Mouse (Mus musculus) intestine, embryonic 16.5 days (tissue): Measurements from ENCODE around the gene Ddx52. TPM values are rescaled to one million over a fixed set of nuclear protein-coding genes. Genes with fewer than 3 reads are reported as not detected.

ENCODE experiments used
- ATAC-seq: fragments of 200-750 bp; cut with Nextera tagmentation; 2 replicates; pipeline ENCODE4 v1.8.0; 2017; ENCODE audit warnings: moderate TSS enrichment, moderate library complexity
- H3K27ac ChIP-seq: fragments of 300-500 bp; sonication (generic); 2 replicates; pipeline ENCODE4 v1.5.1; 2014; ENCODE audit warnings: mild to moderate bottlenecking, low read length
- H3K27me3 ChIP-seq: fragments of 300-500 bp; sonication (generic); replicated peaks from 2 replicates; pipeline ENCODE4 v1.6.1; 2014; ENCODE audit warnings: low read length, control low read depth, mixed read lengths; ENCODE audit not compliant: control insufficient read depth, insufficient read depth
- H3K36me3 ChIP-seq: fragments of 300-500 bp; sonication (generic); 2 replicates; pipeline ENCODE4 v1.6.1; 2014; ENCODE audit warnings: low read length, control low read depth; ENCODE audit not compliant: control insufficient read depth, insufficient read depth
- H3K4me1 ChIP-seq: fragments of 300-500 bp; sonication (generic); 2 replicates; pipeline ENCODE4 v1.6.1; 2014; ENCODE audit warnings: low read length, control low read depth, mixed read lengths; ENCODE audit not compliant: control insufficient read depth, insufficient read depth
- H3K4me2 ChIP-seq: fragments of 300-500 bp; sonication (generic); 2 replicates; pipeline ENCODE4 v1.6.1; 2014; ENCODE audit warnings: low read depth, low read length, control low read depth
- H3K4me3 ChIP-seq: fragments of 300-500 bp; sonication (generic); 2 replicates; pipeline ENCODE4 v1.5.1; 2014; ENCODE audit warnings: mild to moderate bottlenecking, low read length
- H3K9ac ChIP-seq: fragments of 300-500 bp; sonication (generic); 2 replicates; pipeline ENCODE4 v1.6.1; 2014; ENCODE audit warnings: low read depth, low read length
- H3K9me3 ChIP-seq: fragments of 300-500 bp; sonication (generic); 2 replicates; pipeline ENCODE4 v1.6.1; 2016; ENCODE audit warnings: low read length, control low read depth; ENCODE audit not compliant: control insufficient read depth
- WGBS: fragments of 180-500 bp; shearing (Covaris S2); extraction: QIAGEN DNeasy Blood & Tissue Kit; methylation state at CpG from one replicate; pipeline ENCODE4 v1.1.7; 2014; 5-methylcytosine and 5-hydroxymethylcytosine counted together
- polyA plus RNA-seq: library from polyadenylated mRNA; unstranded; fragments of >200 nt; fragmentation: Nextera tagmentation; extraction: Ambion mirVana; gene quantifications from 2 replicates; pipeline ENCODE4 v1.2.1, GENCODE M21; 2015

Ddx52 gene
- polyA plus RNA-seq, 1 experiment from 2014 or later: 23.8 TPM

DNA sequence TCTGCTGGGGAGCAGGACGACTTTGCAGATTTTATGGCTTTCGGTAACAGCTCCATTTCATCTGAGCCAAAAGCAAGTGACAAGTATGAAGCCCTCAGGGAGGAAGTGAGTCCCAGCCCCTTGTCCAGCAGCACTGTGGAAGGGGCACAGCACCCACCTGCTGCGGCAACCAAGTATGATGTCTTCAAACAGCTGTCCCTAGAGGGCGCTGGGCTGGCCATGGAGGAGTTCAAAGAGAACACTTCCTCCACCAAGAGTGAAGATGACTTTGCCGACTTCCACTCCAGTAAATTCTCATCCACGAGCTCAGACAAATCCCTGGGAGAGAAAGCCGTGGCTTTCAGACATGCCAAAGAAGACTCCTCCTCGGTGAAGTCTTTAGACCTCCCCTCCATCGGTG, 67.1 kb downstream of the Ddx52 start:
- H3K4me2 ChIP-seq: no peak overlapping the region
- WGBS: 85% methylated on average over 9 of the region's 9 CpGs
- H3K9ac ChIP-seq: no peak overlapping the region
- ATAC-seq: no peak
- H3K36me3 ChIP-seq: peaks cover 6% of the 10 kb centered on the region; the same call in 1 of the 2 replicates
- H3K4me1 ChIP-seq: no peaks in the 10 kb centered on the region
- H3K4me3 ChIP-seq: no peak overlapping the region
- no peaks in the 10 kb centered on the region for H3K9me3 ChIP-seq
- H3K27me3 ChIP-seq: no peaks in the 10 kb centered on the region
- H3K27ac ChIP-seq: no peak overlapping the region

DNA sequence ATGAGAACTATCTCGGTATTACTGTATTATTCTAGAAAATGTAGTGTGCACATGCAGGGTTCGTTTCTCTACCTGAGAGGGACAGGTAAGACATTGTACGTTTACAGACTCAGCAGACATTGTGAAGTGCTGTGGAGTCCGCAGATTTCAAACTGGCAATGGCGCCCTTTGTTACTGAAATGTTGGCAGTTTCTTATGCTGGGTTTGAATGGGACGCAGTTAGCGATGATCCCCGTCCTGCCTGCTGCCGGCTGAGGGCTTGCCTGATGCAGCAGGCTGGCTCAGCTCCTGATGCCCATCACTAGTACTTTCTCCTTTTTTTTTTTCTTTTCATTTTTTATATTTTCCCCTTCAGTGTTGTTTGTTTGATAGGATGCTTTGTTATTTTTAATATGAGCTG, 68.5 kb downstream of the Ddx52 start:
- no peaks in the 10 kb centered on the region for H3K27me3 ChIP-seq
- no peak overlapping the region for H3K4me3 ChIP-seq
- 85% methylated on average over 9 of the region's 9 CpGs for WGBS
- no peaks in the 10 kb centered on the region for H3K4me1 ChIP-seq
- no peak overlapping the region for H3K9ac ChIP-seq
- no peak overlapping the region for H3K4me2 ChIP-seq
- no peak for ATAC-seq
- H3K9me3 ChIP-seq: no peaks in the 10 kb centered on the region
- no peak overlapping the region for H3K27ac ChIP-seq
- peaks cover 6% of the 10 kb centered on the region; the same call in 1 of the 2 replicates for H3K36me3 ChIP-seq

DNA sequence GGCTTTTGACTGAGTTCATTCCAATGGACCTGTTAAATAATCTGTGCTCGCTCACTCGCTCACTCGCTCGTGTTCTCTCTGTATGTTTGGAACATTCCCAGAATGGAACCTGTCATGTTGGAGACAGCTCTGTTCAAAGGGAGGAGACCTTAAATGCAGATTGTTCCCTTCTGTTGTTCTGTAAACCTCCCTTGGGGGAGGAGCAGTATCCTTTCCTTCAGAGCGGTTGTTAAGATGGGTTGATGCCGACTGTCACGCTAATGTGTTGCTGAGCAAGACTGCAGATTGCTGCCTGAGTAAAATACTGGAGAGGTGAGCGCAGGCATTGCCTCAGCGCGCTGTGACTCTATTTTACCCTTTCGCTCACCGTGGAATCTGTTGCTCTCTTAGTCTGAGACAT, 69.2 kb downstream of the Ddx52 start:
- WGBS: 52% methylated on average over 12 of the region's 12 CpGs
- Histone ChIP-seq H3K4me3 (no peak overlapping the region), H3K36me3 (peaks cover 6% of the 10 kb centered on the region; the same call in 1 of the 2 replicates), H3K9me3 (no peaks in the 10 kb centered on the region), H3K9ac (no peak overlapping the region), H3K27me3 (no peaks in the 10 kb centered on the region), H3K4me2 (no peak overlapping the region), H3K27ac (no peak overlapping the region), H3K4me1 (no peaks in the 10 kb centered on the region)
- ATAC-seq: no peak

DNA sequence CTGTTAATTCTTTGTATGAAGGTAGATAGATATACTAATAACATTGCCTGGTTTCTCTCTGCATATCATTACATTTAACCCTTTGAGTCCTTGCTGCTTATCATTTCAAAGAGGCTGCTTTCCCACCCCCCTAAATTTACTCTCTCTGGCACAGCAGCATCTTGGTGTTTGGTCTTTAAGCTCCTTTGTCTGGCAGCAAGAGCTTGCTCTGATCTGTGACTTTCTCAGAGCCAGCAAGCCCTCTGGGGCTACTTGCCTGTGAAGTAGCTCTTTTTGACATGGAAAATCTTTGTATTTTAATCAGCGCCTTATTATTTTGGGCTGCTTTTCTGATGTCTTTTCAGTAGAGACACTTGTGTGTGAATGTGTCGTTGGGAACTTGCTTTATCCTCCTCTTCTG, 69.7 kb downstream of the Ddx52 start:
- Histone ChIP-seq H3K4me1 (no peaks in the 10 kb centered on the region), H3K9ac (no peak overlapping the region), H3K4me3 (no peak overlapping the region), H3K4me2 (no peak overlapping the region), H3K36me3 (peaks cover 6% of the 10 kb centered on the region; the same call in 1 of the 2 replicates), H3K27me3 (no peaks in the 10 kb centered on the region), H3K9me3 (no peaks in the 10 kb centered on the region), H3K27ac (no peak overlapping the region)
- 66% methylated on average over 2 of the region's 2 CpGs for WGBS
- ATAC-seq: no peak

Other genes with a start within 250 kb of the Ddx52 start
- 1.9 and 2.3 TPM in 2 replicates for gene Wfdc17, start 238.1 kb upstream of the Ddx52 start, polyA plus RNA-seq
- gene Wfdc18, start 233.0 kb upstream of the Ddx52 start, polyA plus RNA-seq: 0.38 TPM in 1 of 2 replicates, not detected in the other
- 0.37 and 0.60 TPM in 2 replicates for gene Wfdc21, start 195.1 kb upstream of the Ddx52 start, polyA plus RNA-seq
- 16.3 and 18.1 TPM in 2 replicates for gene Heatr6, start 188.4 kb upstream of the Ddx52 start, polyA plus RNA-seq
- 9.0 and 9.8 TPM in 2 replicates for gene Hnf1b, start 92.0 kb upstream of the Ddx52 start, polyA plus RNA-seq
- gene Synrg, start 22.4 kb downstream of the Ddx52 start, polyA plus RNA-seq: 6.6 and 8.0 TPM in 2 replicates
- 17.3 and 18.3 TPM in 2 replicates for gene Dusp14, start 127.2 kb downstream of the Ddx52 start, polyA plus RNA-seq
- gene Tada2a, start 187.5 kb downstream of the Ddx52 start, polyA plus RNA-seq: 20.9 and 23.2 TPM in 2 replicates
- gene Acaca, start 187.6 kb downstream of the Ddx52 start, polyA plus RNA-seq: 8.3 and 8.5 TPM in 2 replicates
- gene Gm11437, start 225.4 kb downstream of the Ddx52 start, polyA plus RNA-seq: 0.17 TPM in 1 of 2 replicates, not detected in the other